Mouse (Mus musculus): ENCODE results near the gene Kcnrg.

DNA sequence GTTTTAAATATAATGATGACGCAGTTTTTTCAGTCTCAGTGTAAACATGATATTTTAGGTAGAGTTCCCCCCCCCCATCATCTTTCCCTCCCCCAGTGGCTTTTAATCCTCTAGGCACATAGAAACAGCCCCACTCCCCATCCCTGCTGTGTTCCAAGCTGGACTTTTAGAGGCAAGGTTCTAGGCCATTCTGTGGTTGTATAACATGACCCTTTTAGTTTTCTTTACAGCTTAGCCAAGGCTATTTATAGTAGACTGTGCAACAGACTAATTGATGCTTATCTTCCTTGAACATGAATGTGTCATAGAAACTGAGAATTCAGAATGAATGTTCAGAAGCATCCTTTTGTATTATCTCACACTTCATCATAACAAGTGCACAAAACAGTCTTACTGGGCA lies 54.2 kb downstream of the Kcnrg start:
- TF ChIP-seq CTCF (IDR thresholded peaks at IDR 0.05; ENCODE audit: low read depth) = no peak
- TF ChIP-seq EP300 (IDR thresholded peaks at IDR 0.05; ENCODE audit: low read depth) = no peak

Data from liver, embryonic 14.5 days (tissue).